Mouse (Mus musculus) neural tube, embryonic 10.5 days (tissue): ENCODE results near the gene Cep112.

Experiments
- DNase-seq: peaks from one replicate; pipeline ENCODE4 v3.0.0-alpha.2; 2017; ENCODE audit warnings: low spot score; ENCODE audit errors: extremely low spot score

Gene Cep112

DNA sequence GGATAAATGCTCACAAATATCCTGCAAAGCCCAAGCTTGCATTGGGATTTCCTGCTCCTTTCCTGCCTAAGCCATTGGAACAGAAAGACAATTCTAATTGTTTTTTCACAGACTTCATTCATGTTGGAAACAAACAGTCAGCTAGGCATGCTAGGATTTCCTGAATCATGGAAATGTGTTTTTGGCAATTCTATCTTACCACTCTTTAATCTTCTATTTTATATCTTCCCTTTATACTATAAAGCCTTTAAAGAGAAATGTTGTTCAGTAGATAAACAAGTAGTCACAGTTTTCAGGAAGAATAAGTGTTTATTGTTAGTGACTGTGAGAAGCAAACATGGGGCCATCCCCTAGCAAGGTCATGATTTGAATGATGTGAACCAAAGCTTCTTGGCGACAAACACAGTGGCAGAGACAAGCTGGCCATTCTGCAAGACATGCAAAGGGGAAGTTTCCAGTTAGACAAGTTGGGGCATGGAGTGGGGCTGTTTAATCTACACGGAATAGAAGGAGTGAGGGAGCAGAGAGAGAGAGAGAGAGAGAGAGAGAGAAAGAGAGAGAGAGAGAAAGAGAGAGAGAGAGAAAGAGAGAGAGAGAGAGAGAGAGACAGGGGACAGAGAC, 169.1 kb downstream of the Cep112 start:
- no peak for DNase-seq

DNA sequence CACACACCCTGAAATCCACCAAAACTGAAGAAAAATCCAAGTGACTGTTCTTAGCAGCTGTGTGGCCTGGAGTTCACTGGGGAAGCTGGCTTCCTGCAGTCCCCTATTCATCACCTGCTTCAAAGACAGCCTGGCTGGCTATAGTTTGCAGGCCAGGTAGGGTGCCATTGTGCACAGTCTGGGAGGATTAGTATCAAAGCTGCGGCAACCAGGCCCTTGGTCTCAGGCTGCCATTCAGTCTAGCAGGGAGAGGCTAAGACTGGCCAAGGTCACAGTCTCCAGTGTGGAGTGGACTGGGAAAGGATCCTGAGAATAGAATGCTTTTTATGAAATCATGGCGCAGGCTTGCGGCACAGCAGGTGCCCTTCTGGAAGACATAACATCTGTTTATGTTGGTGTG, 180.3 kb downstream of the Cep112 start:
- DNase-seq = peak; percentile 25

DNA sequence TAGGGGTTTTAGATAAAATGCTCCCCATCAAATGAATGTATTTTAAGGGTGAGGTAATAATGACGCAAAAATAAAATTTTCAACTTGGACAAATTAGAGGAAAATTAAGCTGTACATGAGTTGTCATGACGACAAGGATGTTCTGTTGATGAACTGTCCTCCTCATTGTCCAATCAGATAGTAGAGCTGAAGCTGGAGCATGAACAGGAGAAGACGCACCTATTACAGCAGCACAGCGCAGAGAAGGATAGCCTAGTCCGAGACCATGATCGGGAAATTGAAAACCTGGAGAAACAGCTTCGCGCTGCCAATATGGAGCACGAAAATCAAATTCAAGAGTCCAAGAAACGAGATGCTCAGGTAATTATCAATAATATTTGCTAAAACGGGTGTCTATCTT, 181.0 kb downstream of the Cep112 start:
- DNase-seq = no peak

DNA sequence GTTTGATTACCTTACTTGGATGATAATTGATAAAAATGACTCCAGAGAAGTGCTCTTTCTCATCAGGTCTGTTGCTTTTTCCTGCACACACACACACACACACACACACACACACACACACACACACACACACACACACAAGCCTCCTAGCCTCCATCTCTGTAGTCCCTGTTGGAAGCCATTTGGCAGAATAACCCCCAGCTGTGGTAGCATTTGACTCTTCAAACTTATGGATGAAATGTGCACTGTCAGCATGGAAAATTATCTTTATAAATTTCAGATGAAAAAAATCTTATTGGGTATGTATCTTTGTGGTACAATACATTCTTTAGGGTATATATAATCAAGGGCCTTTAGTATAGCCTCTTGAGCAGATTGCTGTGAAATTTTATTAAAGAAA, 181.8 kb downstream of the Cep112 start:
- DNase-seq = no peak

DNA sequence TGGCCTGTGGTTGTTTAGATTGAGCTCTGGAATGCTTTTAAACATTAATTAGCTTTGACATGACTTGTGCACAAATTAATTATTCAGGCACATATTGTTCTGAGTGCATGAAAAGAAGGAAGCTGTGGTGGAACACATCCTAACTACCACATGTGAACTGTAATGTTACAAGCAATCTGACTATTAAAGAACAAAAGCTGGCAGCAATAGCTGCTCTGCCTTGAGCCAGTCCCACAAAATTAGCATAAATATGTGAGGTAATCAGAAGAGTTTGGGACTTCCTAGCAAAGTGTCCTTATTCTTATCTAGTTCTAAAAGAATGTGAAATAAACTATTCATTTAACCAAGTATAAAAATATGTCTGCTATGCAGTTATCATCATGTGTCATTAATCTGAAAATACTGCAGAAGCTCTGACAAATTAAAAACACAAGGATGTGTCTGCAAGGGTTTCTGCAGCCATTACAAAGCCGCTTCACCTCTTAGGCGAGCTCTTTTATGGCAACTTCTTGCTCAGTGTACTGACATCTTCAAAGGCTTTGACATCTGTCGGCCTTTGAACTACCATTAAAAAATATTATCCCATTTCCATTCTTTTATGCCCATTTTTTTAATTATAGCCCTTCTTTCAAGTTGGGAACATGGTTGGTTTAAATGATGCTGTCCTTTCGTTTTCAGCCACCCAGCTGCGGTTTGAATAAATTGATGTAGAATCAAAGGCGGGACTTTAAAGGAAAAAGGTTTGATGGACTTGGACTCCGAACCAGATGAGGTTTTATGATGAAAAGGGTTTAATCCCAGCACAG, 195.8 kb downstream of the Cep112 start:
- no peak for DNase-seq

DNA sequence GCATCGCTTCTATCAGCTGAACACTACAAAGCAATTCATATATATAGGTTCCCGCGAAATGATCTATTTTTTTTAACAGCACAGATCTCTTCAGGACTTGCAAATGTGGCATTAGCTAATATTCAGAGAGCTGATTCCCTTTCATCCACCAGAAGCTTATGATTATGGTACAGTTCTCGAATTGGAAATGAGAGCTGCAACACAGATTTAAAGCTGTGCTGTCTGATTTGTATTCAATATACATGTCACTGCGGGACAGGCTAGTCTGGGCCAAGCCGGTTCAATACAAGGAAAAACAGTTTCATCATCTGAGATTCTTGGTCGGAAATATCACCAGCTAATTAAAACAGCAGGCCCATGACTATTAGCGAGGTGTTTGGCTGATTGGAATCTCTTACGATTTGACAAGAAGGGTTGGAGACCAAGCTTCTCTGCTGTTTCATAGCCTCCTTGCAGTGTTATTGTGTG, 196.5 kb downstream of the Cep112 start:
- DNase-seq = no peak

DNA sequence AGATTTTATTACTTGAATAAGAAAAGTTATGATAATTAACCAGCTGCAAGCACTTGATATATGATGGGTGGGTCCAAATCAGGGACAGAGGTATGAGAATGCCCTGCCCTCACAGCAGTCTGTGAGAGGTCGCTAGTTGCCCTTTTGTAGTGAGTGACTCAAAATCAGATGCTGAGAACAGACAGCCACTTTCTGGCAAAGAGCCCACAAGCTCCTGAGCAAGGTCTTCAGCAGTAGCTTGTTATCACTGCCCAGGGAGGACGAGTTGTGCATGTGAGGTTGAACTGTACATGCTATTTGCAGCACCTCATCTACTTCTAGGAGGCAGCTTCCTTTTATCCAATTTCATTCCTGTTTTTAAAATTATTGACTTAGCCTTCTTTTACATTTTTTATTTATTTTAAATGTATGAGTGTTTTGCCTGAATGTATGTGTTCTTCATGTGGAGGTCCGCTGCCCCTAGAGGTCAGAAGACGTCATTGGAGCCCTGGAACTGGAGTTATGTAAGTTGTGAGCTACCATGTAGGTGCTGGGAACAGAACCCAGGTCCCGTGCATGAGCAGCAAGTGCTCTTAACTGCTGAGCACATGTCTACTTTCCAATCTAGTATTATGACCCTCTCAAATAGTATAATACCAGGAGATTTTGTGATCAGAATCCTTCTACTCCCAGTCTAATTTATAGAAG, 200.7 kb downstream of the Cep112 start:
- no peak for DNase-seq

DNA sequence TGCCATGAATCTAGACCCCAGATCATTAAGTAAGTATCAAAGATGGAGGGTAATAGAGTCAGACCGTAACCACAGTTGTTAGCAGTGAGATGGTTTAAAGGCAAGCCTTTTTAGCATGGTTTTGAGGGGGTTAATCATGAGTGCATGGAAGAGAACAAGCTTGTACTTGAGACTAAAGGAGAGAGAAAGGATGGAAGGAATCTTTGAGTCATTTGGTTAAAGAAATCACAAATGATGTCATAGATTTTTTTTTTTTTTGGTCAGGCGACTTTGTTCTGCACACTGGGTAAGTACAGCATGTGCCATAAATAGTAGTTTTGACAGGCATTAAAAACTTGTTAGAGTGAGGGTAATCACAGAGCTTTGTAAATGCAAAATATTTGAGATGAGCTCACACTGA, 212.8 kb downstream of the Cep112 start:
- no peak for DNase-seq

DNA sequence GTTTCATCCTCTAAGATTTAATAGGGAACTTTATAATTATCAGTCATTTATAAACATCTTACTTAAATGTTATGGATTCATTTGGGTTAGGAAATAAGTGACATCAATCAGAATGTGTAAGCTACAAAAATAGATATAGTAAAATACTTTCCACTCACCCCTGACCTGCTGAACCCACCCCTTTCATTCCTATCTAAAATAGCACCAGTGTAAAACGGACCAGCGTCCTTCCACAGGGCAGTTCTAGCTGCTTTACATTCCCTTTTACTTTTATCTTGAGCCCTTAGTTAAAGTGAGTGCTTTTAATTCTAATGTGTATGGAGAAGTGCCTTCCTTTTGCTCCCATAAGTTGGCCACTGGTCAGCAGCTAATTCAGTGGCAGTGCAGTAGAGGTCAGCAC, 230.6 kb downstream of the Cep112 start:
- no peak for DNase-seq

DNA sequence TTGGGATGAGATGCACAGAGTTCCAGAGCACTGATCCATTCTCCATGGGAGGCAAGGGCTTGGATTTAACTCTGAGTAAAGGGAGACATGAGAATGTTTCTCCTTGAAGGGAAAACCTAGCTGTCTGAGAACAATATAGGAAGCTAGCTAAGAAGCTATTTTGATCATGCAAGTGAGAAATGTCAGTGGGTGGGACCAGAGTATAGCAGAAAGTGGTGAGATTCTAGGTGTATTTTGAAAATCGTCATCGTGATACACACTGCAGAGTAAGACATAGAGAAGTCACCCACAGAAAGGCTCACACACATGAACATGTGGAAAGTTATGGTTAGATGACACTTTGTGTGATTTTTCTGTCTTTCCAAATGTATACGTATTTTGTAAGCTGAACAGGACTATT, 257.0 kb downstream of the Cep112 start:
- DNase-seq = no peak

DNA sequence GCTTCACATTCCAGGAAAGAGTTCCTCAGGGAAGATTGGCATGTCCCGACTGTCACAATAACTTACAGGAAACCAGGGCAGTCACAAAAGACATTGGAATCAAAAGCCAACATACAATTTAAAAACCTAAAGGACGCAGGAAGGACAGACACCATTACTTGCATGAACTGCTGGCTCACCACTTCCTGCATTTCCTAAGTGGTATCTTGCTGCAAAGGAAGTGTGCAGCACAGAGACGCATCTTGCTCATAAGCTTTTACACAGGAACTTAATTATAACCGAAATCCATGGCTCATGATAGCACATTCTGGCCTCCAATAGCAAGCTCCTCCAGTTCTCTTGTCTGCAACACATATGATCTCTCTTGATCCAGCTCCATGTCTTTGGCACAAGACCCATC, 271.6 kb downstream of the Cep112 start:
- DNase-seq = no peak

DNA sequence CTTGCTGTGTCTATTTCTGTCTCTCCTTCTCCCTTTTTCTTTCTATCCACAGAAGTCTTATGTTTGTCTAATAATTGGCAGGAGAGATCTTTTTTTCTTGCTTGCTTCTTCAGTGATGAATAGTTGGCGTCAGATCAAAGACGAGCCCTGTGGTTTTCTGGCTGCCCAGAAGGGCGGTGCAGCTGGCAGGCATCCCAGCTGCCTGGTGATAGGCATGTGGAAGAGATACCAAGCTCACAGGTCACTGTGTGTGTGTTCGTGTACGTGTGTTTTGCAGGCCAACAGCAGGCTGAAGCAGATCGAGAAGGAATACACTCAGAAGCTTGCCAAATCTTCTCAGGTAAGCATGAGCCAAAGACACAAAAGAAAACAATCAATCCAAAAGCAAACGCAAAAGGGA, 327.3 kb downstream of the Cep112 start:
- no peak for DNase-seq

DNA sequence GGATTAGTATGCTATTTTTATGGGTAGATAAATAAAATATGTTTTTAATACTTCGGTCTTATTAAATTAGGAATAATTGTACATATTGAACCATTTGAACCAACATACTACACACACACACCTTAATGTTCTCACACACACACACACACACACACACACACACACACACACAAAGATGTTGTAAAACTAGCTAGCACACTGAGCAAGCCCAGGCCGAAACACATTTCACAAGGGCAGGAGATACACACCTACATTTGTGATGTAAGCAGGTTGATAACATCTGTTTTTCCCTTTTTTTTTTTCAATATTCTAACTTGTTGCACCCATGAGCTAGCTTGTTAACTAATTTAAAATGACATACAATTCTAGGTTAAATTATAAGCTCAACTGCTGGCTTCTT, 327.8 kb downstream of the Cep112 start:
- no peak for DNase-seq

DNA sequence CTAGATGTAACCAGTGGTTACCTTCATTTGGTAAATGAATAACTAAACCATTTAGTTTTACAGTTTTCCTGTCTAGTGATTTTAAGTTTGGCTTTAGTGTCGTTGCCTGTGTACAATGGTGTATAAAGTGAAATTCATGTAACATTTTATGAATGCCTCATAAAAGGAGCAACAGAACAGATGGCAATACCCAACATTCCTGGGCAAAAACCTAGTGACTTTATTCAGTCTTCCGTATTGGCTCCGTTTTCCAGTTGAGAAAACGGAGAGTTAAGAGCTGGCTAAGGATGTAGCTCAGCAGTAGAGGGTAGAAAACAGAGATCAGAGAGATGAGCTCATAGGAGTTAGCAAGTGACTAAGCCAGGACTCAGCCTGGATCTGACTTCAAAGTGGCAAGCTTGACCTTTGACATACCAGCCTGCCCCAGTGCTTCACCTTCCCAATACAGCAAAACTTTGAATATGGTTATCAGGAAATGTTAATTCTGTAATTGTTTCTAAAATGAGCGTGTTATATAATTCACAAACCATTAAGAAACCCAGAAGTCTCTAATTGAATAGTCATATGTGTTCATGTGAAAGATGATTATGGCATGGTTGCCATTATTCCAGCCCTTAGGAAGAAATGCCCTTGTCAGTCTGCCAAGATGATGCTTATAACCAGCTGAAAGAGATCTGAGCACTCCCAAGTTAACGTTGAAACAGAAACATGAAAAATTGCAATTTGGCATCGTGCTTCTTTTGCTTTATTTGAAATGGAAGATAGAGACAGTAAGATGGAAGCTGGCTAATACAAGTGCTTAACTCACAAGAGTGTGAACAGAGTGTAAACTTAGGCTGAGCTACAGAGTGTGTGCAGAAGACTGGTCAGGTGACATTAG, 328.6 kb downstream of the Cep112 start:
- DNase-seq = no peak

DNA sequence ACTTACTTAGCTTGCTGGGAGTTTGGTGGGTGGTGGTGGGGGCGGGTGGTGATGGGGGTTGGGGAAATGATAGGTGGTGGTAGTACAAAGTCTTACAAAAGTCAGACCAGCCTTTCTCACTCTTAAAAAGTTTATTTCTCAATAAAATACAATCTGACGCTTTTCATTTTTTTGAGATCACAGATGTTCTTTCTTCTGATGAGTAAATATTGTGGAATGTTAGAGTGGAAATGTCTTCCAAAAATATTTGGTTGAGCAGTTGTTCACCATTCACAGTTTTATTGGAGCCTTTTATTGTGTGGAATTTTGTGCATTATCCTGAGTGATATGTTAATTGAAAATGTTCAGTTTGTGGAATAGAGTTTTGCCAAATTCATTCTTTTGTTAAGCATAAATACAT, 332.2 kb downstream of the Cep112 start:
- no peak for DNase-seq

DNA sequence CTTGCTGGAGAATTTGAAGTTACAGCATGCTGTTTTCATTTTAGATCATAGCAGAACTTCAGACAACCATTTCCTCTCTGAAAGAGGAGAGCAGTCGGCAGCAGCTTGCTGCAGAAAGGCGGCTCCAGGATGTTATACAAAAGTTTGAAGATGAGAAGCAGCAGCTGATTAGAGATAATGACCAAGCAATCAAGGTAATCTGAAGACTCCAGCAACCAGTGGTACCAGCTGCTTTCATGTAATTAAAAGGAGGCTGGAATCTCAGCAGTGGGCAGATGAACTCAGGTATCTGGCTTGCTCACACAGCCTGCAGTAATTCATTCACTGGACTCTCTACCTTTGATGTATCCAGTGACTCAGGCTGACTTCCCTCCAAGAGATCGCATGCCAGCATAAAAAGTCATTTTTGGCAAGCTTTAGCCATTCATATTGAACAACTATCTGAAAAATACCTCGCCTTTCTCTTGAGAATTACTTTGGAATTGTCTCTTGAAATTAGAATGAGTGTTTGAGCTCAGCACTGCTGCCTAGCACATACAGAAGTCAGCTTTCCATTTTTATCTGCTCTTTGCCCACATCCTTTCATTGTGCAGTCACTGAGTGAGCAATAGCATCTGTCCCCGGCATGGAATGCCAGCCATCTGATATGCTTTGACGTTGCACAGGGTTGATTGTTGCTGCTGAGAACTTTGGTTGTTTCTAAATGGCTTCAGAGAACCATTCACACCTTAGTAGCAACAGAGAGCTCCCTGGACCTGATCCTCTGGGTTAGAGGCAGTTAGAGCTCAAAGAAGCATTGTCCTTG, 332.8 kb downstream of the Cep112 start:
- DNase-seq = no peak

DNA sequence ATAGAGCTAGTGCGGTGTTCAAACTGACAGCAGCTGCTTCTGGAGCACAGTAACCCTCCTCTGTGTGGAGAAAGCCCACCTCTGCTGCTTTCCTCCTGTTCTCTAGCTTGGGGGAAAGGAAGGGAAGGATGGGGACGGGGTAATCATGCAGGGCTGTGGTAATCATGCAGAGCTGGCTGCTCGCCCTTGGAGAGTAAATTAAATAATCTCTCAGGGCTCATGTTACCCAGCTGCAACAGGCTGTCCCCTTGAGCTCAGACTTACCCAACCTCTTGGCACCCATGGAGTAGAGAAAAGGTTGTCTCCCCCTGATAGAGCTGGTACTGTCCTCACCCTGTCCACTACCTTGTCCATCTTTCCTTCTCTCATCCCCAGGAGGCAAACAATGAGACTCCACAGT, 345.1 kb downstream of the Cep112 start:
- DNase-seq = no peak

DNA sequence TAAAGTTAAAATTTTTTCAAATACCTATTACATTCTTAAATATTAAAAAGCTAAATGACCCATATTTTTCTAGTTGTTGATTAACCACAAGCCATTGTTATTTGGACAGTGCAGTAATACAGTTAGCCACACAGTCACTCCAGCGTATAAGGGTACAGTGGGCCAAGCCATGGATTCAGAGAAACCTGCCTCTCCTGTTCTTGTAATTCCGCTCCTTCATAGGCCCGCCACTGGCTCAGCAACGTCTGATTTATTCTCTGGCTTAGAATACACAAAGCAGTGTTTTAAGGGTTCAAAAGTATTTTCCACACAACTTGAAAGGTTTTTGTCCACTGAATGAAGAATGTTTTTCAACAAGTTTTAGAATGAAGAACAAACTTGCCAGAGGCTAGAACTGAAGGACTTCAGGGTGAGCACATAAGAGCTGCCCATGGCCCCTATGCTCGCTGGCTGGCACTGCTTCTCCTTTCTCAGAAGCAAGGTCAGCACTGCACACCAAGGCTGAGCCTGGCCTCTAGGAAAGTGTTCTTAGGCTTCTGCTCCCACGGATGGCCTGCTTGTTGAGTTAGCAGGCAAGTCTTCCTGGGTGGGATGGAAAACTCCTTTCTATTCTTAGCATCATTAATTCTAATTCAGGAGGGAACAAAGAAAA, 349.2 kb downstream of the Cep112 start:
- no peak for DNase-seq

DNA sequence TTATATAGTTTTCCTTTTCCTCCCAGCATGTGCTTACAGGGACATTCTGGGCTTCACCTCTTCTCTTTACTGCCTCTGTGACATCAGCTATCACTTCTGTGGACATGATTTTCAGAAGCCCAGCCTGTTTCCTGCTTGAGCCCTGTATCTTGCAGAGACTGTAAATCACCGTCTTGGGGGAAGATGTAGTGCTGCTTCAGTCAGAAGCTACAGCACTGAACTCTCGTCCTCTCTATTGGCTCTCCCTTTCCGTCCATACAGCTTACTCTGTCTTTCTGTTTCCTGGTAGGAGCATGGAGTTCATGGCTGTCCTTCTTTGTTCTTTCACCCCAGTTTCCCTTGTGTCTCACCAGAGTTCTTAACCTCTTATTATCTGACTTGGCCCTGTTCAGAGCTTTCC, 352.2 kb downstream of the Cep112 start:
- peak; percentile 15 for DNase-seq
